16 mouse cellular contexts compared by ENCODE assay signal in genomic region chr13:99493304-99493904, GRCm38 (mm10). TPM values are rescaled to one million over a fixed set of nuclear protein-coding genes. Genes with fewer than 3 reads are reported as not detected.
DNase-seq lines count a peak whose midpoint lies in the region; ATAC-seq lines count a peak whose summit lies in the region.
"Had no signal": no experiment of that assay in that cellular context is flagged by ENCODE, and none has a peak within 500 bp of the region (broad histone marks: within the 10 kb centered on the region; RNA-seq: fewer than 3 reads in every experiment).

No protein-coding gene starts in this region.

- no peak for ATAC-seq in forebrain, embryonic 14.5 days
- ATAC-seq in neural tube, embryonic 13.5 days (ENCODE audit: low read depth): 0 out of 2 replicates have a peak, but pooled peaks have one; percentile 7
- ATAC-seq: Patski had no signal

- intact Hi-C loops in heart, postnatal 10 days (cut with DNase I): no loop called here

- WGBS in forebrain, embryonic 14.5 days: 14% methylated on average over 5 of the region's 5 CpGs
- WGBS in midbrain, embryonic 10.5 days: 67% methylated on average over 5 of the region's 5 CpGs
- 41% methylated on average over 5 of the region's 5 CpGs for WGBS in neural tube, embryonic 13.5 days

- no peak overlapping the region for H3K4me3 ChIP-seq in forebrain, embryonic 14.5 days (ENCODE audit: low read depth, low read length)
- H3K4me3 ChIP-seq in midbrain, embryonic 10.5 days: peak overlapping the region; percentile 32; the same call in 1 of the 2 replicates
- no peak overlapping the region for H3K4me3 ChIP-seq in neural tube, embryonic 13.5 days
- H3K4me3 ChIP-seq: erythroblast, embryonic 14.5 days; left cerebral cortex, adult 2 months; limb, embryonic 13.5 days had no signal

- peak; percentile 64 for DNase-seq in heart, adult 11 months
- no peak for DNase-seq in heart, postnatal 10 days
- DNase-seq in forebrain, embryonic 14.5 days (ENCODE audit: low spot score): no peak
- DNase-seq in midbrain, embryonic 10.5 days (ENCODE audit: low spot score): no peak
- no peak for DNase-seq in c-Kit-positive CD71-positive TER-119-positive erythroid progenitor cells, embryonic 14.5 days (ENCODE audit: low spot score)
- DNase-seq in spleen, postnatal 14 days (ENCODE audit: low spot score in 2 of 2): no peak
- no peak for DNase-seq in gastrocnemius, postnatal 25 days
- DNase-seq: cerebellum, adult 9-11 months; kidney, adult 18-20 months; thymus, adult 2 months had no signal

- peak overlapping the region; percentile 22; the same call in 1 of the 2 replicates for H3K9ac ChIP-seq in forebrain, embryonic 14.5 days (ENCODE audit: low read length)
- H3K9ac ChIP-seq in neural tube, embryonic 13.5 days: peak overlapping the region; percentile 52; the same call in 1 of the 2 replicates
- H3K9ac ChIP-seq: limb, embryonic 13.5 days had no signal

- H3K4me1 ChIP-seq in forebrain, embryonic 14.5 days (ENCODE audit: control insufficient read depth, insufficient read depth, low read length): peaks cover 35% of the 10 kb centered on the region
- peaks cover 51% of the 10 kb centered on the region for H3K4me1 ChIP-seq in midbrain, embryonic 10.5 days
- H3K4me1 ChIP-seq in neural tube, embryonic 13.5 days (replicated peaks): peaks cover 57% of the 10 kb centered on the region

- peak overlapping the region; percentile 30 for H3K4me2 ChIP-seq in forebrain, embryonic 14.5 days (ENCODE audit: low read length)
- H3K4me2 ChIP-seq in neural tube, embryonic 13.5 days: no peak overlapping the region
- H3K4me2 ChIP-seq: limb, embryonic 13.5 days had no signal

- peaks cover 28% of the 10 kb centered on the region for H3K36me3 ChIP-seq in forebrain, embryonic 14.5 days (ENCODE audit: control insufficient read depth, insufficient read depth, low read length)
- H3K36me3 ChIP-seq in midbrain, embryonic 10.5 days: peaks cover 75% of the 10 kb centered on the region
- H3K36me3 ChIP-seq in neural tube, embryonic 13.5 days: peaks cover 37% of the 10 kb centered on the region

- no peaks in the 10 kb centered on the region for H3K9me3 ChIP-seq in forebrain, embryonic 14.5 days (replicated peaks; ENCODE audit: control insufficient read depth, low read length)
- H3K9me3 ChIP-seq in midbrain, embryonic 10.5 days (replicated peaks): no peaks in the 10 kb centered on the region
- H3K9me3 ChIP-seq in neural tube, embryonic 13.5 days: no peaks in the 10 kb centered on the region
- H3K9me3 ChIP-seq: limb, embryonic 13.5 days had no signal

- no peaks in the 10 kb centered on the region for H3K27me3 ChIP-seq in forebrain, embryonic 14.5 days (replicated peaks; ENCODE audit: control insufficient read depth, insufficient read depth, low read length)
- H3K27me3 ChIP-seq in midbrain, embryonic 10.5 days (ENCODE audit: low read depth, poor library complexity, severe bottlenecking): no peaks in the 10 kb centered on the region
- H3K27me3 ChIP-seq in neural tube, embryonic 13.5 days: no peaks in the 10 kb centered on the region
- H3K27me3 ChIP-seq: limb, embryonic 13.5 days; Patski had no signal

- H3K27ac ChIP-seq in forebrain, embryonic 14.5 days (ENCODE audit: low read depth, low read length): peak overlapping the region; percentile 81
- H3K27ac ChIP-seq in midbrain, embryonic 10.5 days (replicated peaks): peak overlapping the region; percentile 89
- H3K27ac ChIP-seq in neural tube, embryonic 13.5 days (replicated peaks): peak overlapping the region; percentile 72
- H3K27ac ChIP-seq: left cerebral cortex, adult 2 months; limb, embryonic 13.5 days; macrophage had no signal

RNA-seq across cellular contexts. Expression of gene Map1b, which starts 22.9 kb away (rescaled TPM):
- 10 to 100 TPM; 36.4 to 36.5 TPM for total RNA-seq in heart, postnatal 10 days (2021)
- 1,380 and 2,008 TPM in 2 replicates for polyA plus RNA-seq in forebrain, embryonic 14.5 days (2014; fragmentation: Nextera tagmentation; extraction: Ambion mirVana)
- polyA plus RNA-seq in midbrain, embryonic 10.5 days (2016; fragmentation: Nextera tagmentation; extraction: Ambion mirVana): 665 and 916 TPM in 2 replicates
- 1,780 and 1,799 TPM in 2 replicates for polyA plus RNA-seq in neural tube, embryonic 13.5 days (2015; fragmentation: Nextera tagmentation; extraction: Ambion mirVana)
- 10 to 100 TPM; 12.0 to 12.9 TPM for total RNA-seq in gastrocnemius, postnatal 25 days (2021)
- polyA plus RNA-seq: erythroblast, embryonic 14.5 days had no signal
